Mouse (Mus musculus) cortical plate, adult 2 months (tissue): ENCODE measurements at regions not wholly inside any gene's neighbourhood (a gene's known extent, or its start where the extent isn't known, plus 50 kb on each side); places are given as distances from the start of the nearest gene placed in this dataset.

ENCODE experiments used
- H3K27ac ChIP-seq: fragments of 200-500 bp; 2 replicates; pipeline ENCODE4 v1.5.1; 2012; ENCODE audit warnings: low read length, control low read depth, inconsistent platforms; ENCODE audit not compliant: insufficient read depth
- H3K4me1 ChIP-seq: fragments of 200-500 bp; 2 replicates; pipeline ENCODE4 v1.6.1; 2011; ENCODE audit warnings: low read length; ENCODE audit not compliant: control insufficient read depth, insufficient read depth
- H3K4me3 ChIP-seq: fragments of 200-500 bp; 2 replicates; pipeline ENCODE4 v1.5.1; 2011; ENCODE audit warnings: mild to moderate bottlenecking, low read length, control low read depth; ENCODE audit not compliant: insufficient read depth
- CTCF ChIP-seq: fragments of 200-500 bp; IDR thresholded peaks from 2 replicates; pipeline ENCODE4 v1.5.1; 2011; ENCODE audit warnings: mild to moderate bottlenecking, control low read depth, low read length; ENCODE audit not compliant: insufficient read depth; ENCODE audit errors: extremely low read depth
- POLR2A ChIP-seq: fragments of 200-500 bp; IDR thresholded peaks from 2 replicates; pipeline ENCODE4 v1.6.1; 2011; ENCODE audit warnings: mild to moderate bottlenecking, low read length, control low read depth; ENCODE audit not compliant: insufficient read depth; ENCODE audit errors: extremely low read depth

DNA sequence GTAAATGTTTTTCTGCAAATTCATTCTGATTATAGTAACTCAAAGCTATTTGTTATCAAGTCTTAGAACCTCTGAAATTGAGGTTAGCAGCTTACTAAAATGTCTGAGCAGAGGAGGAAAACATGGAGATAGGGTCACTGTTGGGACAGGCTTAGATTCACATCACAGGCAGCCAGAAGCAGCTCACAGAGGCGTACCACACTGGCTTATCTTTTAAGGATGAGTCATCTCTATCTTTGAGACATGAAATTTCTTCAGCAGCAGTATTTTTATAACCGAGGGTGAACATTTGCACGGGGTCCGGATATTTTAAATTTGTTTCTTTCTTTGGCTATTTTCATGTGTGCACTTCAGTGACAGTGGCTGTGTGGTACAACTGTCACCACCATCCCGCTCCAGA lies 56.0 kb upstream of the Eef1e1 start:
- no peaks in the 10 kb centered on the region for H3K4me1 ChIP-seq
- TF ChIP-seq POLR2A (no peak), CTCF (no peak)
- H3K27ac ChIP-seq, result no peak overlapping the region
- H3K4me3 ChIP-seq, result no peak overlapping the region
